Mouse (Mus musculus): ENCODE measurements at regions not wholly inside any gene's neighbourhood (a gene's known extent, or its start where the extent isn't known, plus 50 kb on each side); places are given as distances from the start of the nearest gene placed in this dataset.

DNA sequence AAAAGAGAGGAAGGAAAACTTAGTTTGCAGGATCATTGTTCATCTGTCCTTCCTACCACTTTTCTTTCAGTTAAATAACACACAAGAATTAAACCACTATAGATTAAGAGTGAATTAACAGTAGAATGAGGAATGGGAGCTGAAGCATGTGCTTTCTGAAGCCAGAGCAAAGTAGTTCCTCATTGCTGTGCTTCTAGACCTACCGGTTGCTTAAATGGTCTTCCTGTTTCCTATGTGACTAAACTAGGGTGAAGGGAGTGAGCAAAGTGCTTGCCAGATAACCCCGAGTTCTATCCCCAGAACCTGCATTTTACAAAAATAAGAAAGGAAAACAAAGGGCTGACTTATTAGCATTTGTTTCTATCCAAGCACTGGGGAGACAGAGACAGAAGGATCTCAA, 305.5 kb upstream of the Gcfc2 start:
- WGBS, result 70% methylated on average over 2 of the region's 2 CpGs
- Histone ChIP-seq H3K27me3 (ENCODE audit: insufficient read depth, low read length) (no peaks in the 10 kb centered on the region), H3K4me1 (ENCODE audit: insufficient read depth, low read length) (no peaks in the 10 kb centered on the region), H3K27ac (no peak overlapping the region), H3K4me3 (ENCODE audit: low read length) (no peak overlapping the region), H3K4me2 (ENCODE audit: low read depth, low read length) (no peak overlapping the region), H3K9me3 (ENCODE audit: low read length) (no peaks in the 10 kb centered on the region), H3K36me3 (ENCODE audit: insufficient read depth, low read length) (no peaks in the 10 kb centered on the region), H3K9ac (replicated peaks; ENCODE audit: low read length) (no peak overlapping the region)
- DNase-seq (ENCODE audit: low spot score) (no peak), ATAC-seq (no peak)
- TF ChIP-seq CTCF (IDR thresholded peaks at IDR 0.05; ENCODE audit: low read depth), result no peak

DNA sequence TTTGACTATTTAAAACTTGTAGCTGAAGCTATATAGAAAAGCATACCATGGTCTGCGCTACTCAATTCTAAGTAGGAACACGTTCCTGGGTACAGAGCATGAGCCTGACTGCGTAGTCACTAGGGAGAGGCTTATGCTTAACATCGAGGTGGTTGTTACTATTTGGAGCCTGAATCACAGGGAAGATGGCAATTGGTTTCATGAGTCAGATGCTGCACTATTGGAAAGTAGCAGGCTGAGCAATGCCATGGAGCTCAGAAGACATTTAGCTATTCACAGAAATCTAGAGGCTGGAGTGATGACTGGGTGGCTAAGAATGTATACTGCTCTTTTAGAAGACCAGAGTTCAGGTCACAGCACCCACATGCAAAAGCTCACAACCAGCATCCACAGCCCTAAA, 302.4 kb upstream of the Gcfc2 start:
- no peak overlapping the region for H3K27ac ChIP-seq
- H3K36me3 ChIP-seq (ENCODE audit: insufficient read depth, low read length), result no peaks in the 10 kb centered on the region
- DNase-seq (ENCODE audit: low spot score) (no peak), ATAC-seq (no peak)
- no peaks in the 10 kb centered on the region for H3K9me3 ChIP-seq (ENCODE audit: low read length)
- no peaks in the 10 kb centered on the region for H3K27me3 ChIP-seq (ENCODE audit: insufficient read depth, low read length)
- WGBS, result 96% methylated on average over 4 of the region's 4 CpGs
- no peak overlapping the region for H3K4me2 ChIP-seq (ENCODE audit: low read depth, low read length)
- no peak overlapping the region for H3K4me3 ChIP-seq (ENCODE audit: low read length)
- no peaks in the 10 kb centered on the region for H3K4me1 ChIP-seq (ENCODE audit: insufficient read depth, low read length)
- no peak overlapping the region for H3K9ac ChIP-seq (replicated peaks; ENCODE audit: low read length)
- TF ChIP-seq CTCF (IDR thresholded peaks at IDR 0.05; ENCODE audit: low read depth), result no peak

DNA sequence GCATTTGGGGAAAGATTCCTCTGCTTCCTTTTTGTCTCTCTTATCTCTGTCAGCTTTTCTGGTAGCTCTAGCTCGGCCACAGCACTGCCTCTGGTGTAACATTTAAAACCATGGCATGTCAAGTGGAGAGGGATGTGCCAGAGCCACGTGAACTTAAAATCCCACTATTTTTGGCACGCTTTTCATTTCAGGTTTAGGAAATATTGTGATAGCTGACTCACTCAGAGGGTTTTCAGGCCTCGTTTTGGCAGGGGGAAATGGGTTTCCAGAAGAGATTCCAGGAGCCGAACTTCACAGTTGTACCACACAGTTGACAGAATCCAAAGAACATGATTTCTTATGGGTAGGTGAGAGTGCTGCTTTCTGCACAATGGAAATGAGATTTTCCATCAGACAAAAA, 300.8 kb upstream of the Gcfc2 start:
- Histone ChIP-seq H3K4me3 (ENCODE audit: low read length) (no peak overlapping the region), H3K4me2 (ENCODE audit: low read depth, low read length) (no peak overlapping the region), H3K27ac (no peak overlapping the region), H3K27me3 (ENCODE audit: insufficient read depth, low read length) (no peaks in the 10 kb centered on the region), H3K9me3 (ENCODE audit: low read length) (no peaks in the 10 kb centered on the region), H3K9ac (replicated peaks; ENCODE audit: low read length) (no peak overlapping the region), H3K4me1 (ENCODE audit: insufficient read depth, low read length) (no peaks in the 10 kb centered on the region), H3K36me3 (ENCODE audit: insufficient read depth, low read length) (no peaks in the 10 kb centered on the region)
- no peak for DNase-seq (ENCODE audit: low spot score)
- 77% methylated on average over 5 of the region's 5 CpGs for WGBS
- no peak for ATAC-seq
- no peak for TF ChIP-seq CTCF (IDR thresholded peaks at IDR 0.05; ENCODE audit: low read depth)

DNA sequence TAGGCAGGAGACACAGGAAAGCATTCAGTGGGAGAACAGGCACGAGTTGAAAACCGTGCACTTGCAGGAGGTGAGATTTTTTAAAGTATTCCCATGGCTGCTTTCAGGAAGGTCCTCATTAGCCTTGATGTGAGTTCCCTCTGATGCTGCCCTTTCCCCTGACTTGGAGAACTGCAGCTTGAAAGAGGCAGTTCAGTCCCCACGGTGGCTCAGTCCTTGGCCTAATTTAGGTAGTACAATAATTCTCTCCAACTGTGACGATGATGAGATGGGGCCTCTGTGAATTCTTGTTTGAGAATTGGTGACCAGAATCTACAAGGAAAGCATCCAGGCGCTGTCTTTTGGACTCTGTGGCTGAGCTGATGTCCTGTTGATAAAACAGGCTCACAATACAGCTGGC, 298.5 kb upstream of the Gcfc2 start:
- no peak for DNase-seq (ENCODE audit: low spot score)
- no peak for ATAC-seq
- no peak overlapping the region for H3K4me2 ChIP-seq (ENCODE audit: low read depth, low read length)
- no peak overlapping the region for H3K27ac ChIP-seq
- no peak overlapping the region for H3K9ac ChIP-seq (replicated peaks; ENCODE audit: low read length)
- H3K27me3 ChIP-seq (ENCODE audit: insufficient read depth, low read length), result no peaks in the 10 kb centered on the region
- 66% methylated on average over 5 of the region's 5 CpGs for WGBS
- H3K36me3 ChIP-seq (ENCODE audit: insufficient read depth, low read length), result no peaks in the 10 kb centered on the region
- no peak overlapping the region for H3K4me3 ChIP-seq (ENCODE audit: low read length)
- H3K9me3 ChIP-seq (ENCODE audit: low read length), result no peaks in the 10 kb centered on the region
- no peaks in the 10 kb centered on the region for H3K4me1 ChIP-seq (ENCODE audit: insufficient read depth, low read length)
- TF ChIP-seq CTCF (IDR thresholded peaks at IDR 0.05; ENCODE audit: low read depth), result no peak

DNA sequence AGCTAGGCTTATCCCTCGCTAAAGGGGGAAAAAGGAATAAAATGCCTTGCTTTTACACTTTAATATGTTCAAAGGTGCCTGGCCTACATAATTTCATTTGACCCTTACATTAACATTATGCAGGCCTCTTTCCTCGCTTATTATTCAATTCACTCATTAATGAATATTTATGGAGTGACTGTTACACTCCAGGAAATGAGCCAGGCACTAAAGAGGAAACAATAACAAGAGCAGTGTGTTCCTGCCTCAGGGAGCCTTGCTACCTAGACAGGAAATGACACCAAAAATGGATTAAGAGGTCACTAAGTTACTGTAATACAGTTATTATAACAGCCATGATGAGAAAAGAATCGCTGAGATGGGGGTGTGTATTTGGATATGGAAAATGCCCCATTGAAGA, 289.9 kb upstream of the Gcfc2 start:
- no peak for DNase-seq (ENCODE audit: low spot score)
- Histone ChIP-seq H3K4me1 (ENCODE audit: insufficient read depth, low read length) (no peaks in the 10 kb centered on the region), H3K27me3 (ENCODE audit: insufficient read depth, low read length) (no peaks in the 10 kb centered on the region), H3K4me3 (ENCODE audit: low read length) (no peak overlapping the region), H3K4me2 (ENCODE audit: low read depth, low read length) (no peak overlapping the region), H3K9me3 (ENCODE audit: low read length) (no peaks in the 10 kb centered on the region), H3K9ac (replicated peaks; ENCODE audit: low read length) (no peak overlapping the region), H3K27ac (no peak overlapping the region), H3K36me3 (ENCODE audit: insufficient read depth, low read length) (no peaks in the 10 kb centered on the region)
- 40% methylated on average over 3 of the region's 3 CpGs for WGBS
- ATAC-seq, result no peak
- TF ChIP-seq CTCF (IDR thresholded peaks at IDR 0.05; ENCODE audit: low read depth), result no peak

DNA sequence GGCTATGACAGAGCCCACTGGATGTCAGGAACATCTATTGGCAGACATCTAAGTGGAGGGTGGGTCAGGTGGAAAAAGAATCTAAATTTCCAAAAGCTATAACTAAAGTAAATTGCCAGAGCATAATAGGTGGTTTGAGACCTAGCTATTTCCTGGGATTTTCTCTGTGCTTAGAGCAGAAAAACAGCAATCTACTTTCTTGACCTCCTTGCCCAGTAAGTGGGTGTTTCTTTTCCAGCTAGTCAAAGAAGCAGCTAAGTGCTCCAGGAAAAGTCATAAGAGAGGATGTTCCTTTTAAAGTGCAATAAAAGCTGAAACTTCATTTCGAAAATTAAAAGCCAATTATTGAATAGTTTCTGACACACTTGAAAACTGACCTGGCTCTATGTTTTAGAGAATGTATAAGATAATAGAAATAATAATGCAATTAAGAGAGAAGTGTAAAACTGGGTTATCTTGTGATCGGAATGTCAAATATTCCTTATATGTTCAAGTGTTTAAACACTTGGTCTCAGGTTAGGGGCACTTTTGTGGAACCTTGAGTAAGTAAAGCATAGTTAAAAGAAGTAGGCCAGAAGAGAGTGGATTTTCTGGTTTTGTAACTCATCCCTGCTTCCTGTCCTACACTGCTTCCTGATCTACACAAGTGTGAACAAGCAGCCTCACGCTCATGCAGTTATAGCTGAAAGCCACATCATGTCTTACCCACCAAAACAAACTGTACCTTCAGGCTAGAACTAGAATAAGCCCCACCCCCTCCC, 275.7 kb upstream of the Gcfc2 start:
- Histone ChIP-seq H3K27ac (no peak overlapping the region), H3K36me3 (ENCODE audit: insufficient read depth, low read length) (no peaks in the 10 kb centered on the region), H3K4me3 (ENCODE audit: low read length) (no peak overlapping the region), H3K4me2 (ENCODE audit: low read depth, low read length) (no peak overlapping the region), H3K4me1 (ENCODE audit: insufficient read depth, low read length) (no peaks in the 10 kb centered on the region), H3K9ac (replicated peaks; ENCODE audit: low read length) (no peak overlapping the region), H3K27me3 (ENCODE audit: insufficient read depth, low read length) (no peaks in the 10 kb centered on the region), H3K9me3 (ENCODE audit: low read length) (no peaks in the 10 kb centered on the region)
- TF ChIP-seq CTCF (IDR thresholded peaks at IDR 0.05; ENCODE audit: low read depth), result no peak
- WGBS, result 89% methylated on average over 3 of the region's 3 CpGs
- DNase-seq (ENCODE audit: low spot score) (no peak), ATAC-seq (no peak)

GRCm38 (mm10) chr6:81651856-81652255, 271.6 kb upstream of the Gcfc2 start:
- no peak overlapping the region for H3K4me2 ChIP-seq (ENCODE audit: low read depth, low read length)
- no peak for TF ChIP-seq CTCF (IDR thresholded peaks at IDR 0.05; ENCODE audit: low read depth)
- no peaks in the 10 kb centered on the region for H3K27me3 ChIP-seq (ENCODE audit: insufficient read depth, low read length)
- WGBS, result 69% methylated on average over 2 of the region's 2 CpGs
- H3K4me1 ChIP-seq (ENCODE audit: insufficient read depth, low read length), result no peaks in the 10 kb centered on the region
- no peak overlapping the region for H3K4me3 ChIP-seq (ENCODE audit: low read length)
- H3K36me3 ChIP-seq (ENCODE audit: insufficient read depth, low read length), result no peaks in the 10 kb centered on the region
- H3K9ac ChIP-seq (replicated peaks; ENCODE audit: low read length), result no peak overlapping the region
- no peak overlapping the region for H3K27ac ChIP-seq
- DNase-seq (ENCODE audit: low spot score), result no peak
- H3K9me3 ChIP-seq (ENCODE audit: low read length), result no peaks in the 10 kb centered on the region
- no peak for ATAC-seq

Measured in hindbrain, postnatal 0 days (tissue).